Mouse (Mus musculus) splenic B cell, adult 2 months (primary cell): ENCODE data around the gene Igf1r.

Source experiments
- DNase-seq: peaks from one replicate; pipeline ENCODE4 v3.0.0-alpha.2; 2011; ENCODE audit warnings: low read depth, low spot score
- H3K27me3 ChIP-seq: 2 replicates; pipeline ENCODE4 v1.6.1; 2012; ENCODE audit warnings: mild to moderate bottlenecking, low read length, moderate library complexity, mixed read lengths; ENCODE audit not compliant: control insufficient read depth, poor library complexity, insufficient read depth, severe bottlenecking
- H3K36me3 ChIP-seq: 2 replicates; pipeline ENCODE4 v1.6.1; 2012; ENCODE audit warnings: mild to moderate bottlenecking, low read length, moderate library complexity, mixed read lengths; ENCODE audit not compliant: control insufficient read depth, poor library complexity, insufficient read depth, severe bottlenecking

Igf1r gene

DNA sequence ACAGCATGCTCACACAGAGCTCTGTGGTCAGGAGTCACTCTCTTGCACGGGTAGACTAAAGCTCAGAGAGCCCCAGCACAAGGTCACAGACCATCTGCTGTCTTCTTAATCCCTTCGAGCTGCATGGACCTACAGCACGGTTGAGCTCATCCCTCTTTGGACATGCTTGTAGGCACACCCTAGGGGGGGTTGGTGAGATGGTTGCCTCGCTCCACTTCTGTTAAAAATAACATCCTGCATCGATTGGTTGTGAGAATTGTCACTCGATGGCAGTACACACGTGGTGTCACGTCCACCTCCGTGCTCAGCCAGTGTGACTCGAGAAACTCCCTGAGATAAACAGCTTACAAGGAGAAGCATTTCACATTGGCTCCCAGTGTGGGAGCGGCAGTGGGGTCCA lies 266.3 kb downstream of the Igf1r start:
- no peaks in the 10 kb centered on the region for H3K27me3 ChIP-seq
- H3K36me3 ChIP-seq = no peaks in the 10 kb centered on the region
- no peak for DNase-seq

- H3K27me3 ChIP-seq = no peaks in the 10 kb centered on the region
- H3K36me3 ChIP-seq = no peaks in the 10 kb centered on the region
- DNase-seq = no peak
Measured at GRCm38 (mm10) chr7:68221677-68222230, 269.1 kb downstream of the Igf1r start.

GRCm38 (mm10) chr7:68223356-68223808 lies 270.8 kb downstream of the Igf1r start:
- no peak for DNase-seq
- H3K27me3 ChIP-seq = no peaks in the 10 kb centered on the region
- no peaks in the 10 kb centered on the region for H3K36me3 ChIP-seq

DNA sequence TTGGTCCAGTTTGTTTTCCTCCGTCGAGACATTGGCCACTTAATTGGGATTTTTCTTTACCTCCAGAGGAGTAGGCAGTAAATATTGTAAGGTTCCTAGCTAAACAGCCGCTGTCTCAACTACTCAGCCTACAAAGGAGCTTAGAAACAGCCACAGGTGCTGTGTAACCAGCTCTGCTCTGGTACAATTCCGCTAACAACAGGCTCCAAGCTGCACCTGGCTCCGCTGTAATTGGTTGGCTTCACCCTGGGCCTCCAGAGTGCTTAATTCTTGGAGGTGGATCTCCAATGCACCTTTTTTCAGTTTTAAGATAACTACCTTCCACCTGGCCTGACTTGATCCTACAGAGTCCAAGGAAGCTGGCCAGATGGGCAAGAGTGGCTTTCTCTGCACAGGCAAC lies 271.4 kb downstream of the Igf1r start:
- H3K36me3 ChIP-seq = no peaks in the 10 kb centered on the region
- DNase-seq = no peak
- no peaks in the 10 kb centered on the region for H3K27me3 ChIP-seq

- H3K36me3 ChIP-seq = no peaks in the 10 kb centered on the region
- DNase-seq = peak; percentile 26
- H3K27me3 ChIP-seq = no peaks in the 10 kb centered on the region
Measured at GRCm38 (mm10) chr7:68225427-68226054, 272.9 kb downstream of the Igf1r start.

DNA sequence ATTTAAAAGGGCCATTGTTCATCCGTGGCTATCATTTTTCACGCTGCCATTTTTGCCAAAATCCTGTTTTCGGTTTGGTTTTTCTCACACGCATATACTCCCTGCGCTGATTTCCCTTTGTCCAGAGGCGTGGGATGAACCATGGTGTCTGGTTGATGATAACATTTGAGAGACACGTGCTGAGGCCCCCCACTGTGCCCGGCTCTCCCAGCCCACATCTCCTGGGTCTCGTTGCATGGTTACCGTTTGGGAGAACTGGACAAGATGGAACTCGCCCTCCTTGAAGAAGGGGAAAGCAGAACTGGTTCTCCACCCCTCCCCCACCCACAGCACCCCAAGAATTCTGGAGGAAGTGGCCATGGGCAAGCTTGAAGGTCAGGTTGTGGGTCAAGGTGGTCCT lies 274.4 kb downstream of the Igf1r start:
- Histone ChIP-seq H3K36me3 (no peaks in the 10 kb centered on the region), H3K27me3 (no peaks in the 10 kb centered on the region)
- DNase-seq = no peak

DNA sequence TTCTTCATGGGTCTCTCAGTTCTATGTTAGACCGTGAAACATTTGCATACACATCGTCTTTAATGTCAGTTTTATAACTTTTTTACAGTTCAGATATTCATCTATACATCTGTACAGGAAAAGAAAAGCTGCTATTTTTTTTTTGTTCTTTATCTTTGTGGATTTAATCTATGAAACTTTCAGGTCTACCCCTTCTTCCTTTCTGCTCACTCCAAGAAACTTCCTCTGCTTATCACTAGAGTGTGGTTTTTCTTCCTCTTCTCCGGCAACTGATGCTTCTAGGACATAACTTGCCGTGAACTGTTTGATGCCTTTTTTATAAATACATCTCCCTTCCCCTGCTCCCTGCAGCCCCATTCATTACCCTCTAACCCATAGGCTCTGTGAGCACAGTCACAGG lies 275.0 kb downstream of the Igf1r start:
- DNase-seq = no peak
- Histone ChIP-seq H3K27me3 (no peaks in the 10 kb centered on the region), H3K36me3 (no peaks in the 10 kb centered on the region)

GRCm38 (mm10) chr7:68228491-68228890 lies 275.9 kb downstream of the Igf1r start:
- Histone ChIP-seq H3K27me3 (no peaks in the 10 kb centered on the region), H3K36me3 (no peaks in the 10 kb centered on the region)
- no peak for DNase-seq

- Histone ChIP-seq H3K27me3 (no peaks in the 10 kb centered on the region), H3K36me3 (no peaks in the 10 kb centered on the region)
- no peak for DNase-seq
Measured at GRCm38 (mm10) chr7:68230831-68231230, 278.2 kb downstream of the Igf1r start.

DNA sequence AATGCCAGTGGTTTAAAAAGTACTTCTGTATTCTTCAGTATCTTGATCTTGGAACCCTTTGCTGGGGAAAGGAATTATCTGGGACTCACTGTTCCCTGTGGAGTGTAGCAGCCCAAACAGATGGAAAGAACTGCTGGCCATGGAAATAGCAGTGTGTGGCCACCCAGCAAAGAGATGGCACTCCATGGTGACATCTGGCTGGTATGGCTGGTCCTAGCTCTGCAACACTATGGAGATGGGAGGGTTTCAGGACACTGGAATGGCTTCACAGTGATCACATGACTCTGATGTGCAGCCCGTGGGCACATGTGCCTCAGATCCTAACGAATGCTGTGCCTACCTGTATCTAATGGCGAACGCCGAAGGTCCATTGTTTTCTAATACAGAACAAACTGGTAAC lies 279.9 kb downstream of the Igf1r start:
- H3K27me3 ChIP-seq = no peaks in the 10 kb centered on the region; the same call in 1 of the 2 replicates
- H3K36me3 ChIP-seq = no peaks in the 10 kb centered on the region
- no peak for DNase-seq

- Histone ChIP-seq H3K27me3 (no peaks in the 10 kb centered on the region; the same call in 1 of the 2 replicates), H3K36me3 (no peaks in the 10 kb centered on the region)
- no peak for DNase-seq
Measured at GRCm38 (mm10) chr7:68233619-68234223, 281.1 kb downstream of the Igf1r start.

- H3K36me3 ChIP-seq = no peaks in the 10 kb centered on the region
- no peak for DNase-seq
- no peaks in the 10 kb centered on the region; the same call in 1 of the 2 replicates for H3K27me3 ChIP-seq
Measured at GRCm38 (mm10) chr7:68236817-68237216, 284.2 kb downstream of the Igf1r start.

DNA sequence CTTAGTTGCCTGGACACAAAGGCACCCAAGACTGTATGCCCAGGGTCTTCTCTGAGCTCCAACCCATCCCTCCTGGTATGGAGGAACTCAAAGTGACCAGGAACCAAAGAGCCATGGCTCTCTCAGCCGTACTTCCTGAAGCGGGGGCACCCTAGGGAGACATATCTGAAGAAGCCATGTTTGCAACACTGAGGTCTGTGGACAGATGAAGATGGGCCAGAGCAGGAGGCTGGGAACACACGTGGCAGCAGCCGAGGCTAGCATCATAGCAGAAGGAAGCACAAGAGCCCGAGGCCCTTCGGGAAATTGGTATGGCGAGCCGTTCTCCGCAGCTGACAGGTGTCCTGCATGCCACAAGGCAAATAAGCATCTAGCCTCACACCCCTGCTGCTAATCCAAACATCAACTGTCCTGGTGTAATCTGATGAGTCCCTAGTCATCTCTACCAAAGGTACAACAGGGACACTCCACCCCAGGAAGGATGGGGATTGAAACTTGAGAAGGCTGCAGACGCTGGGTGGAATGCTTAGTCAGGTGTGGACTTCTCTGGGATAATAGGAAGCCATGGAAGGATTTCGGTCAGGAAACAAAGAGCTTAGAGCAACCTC lies 286.7 kb downstream of the Igf1r start:
- DNase-seq = no peak
- Histone ChIP-seq H3K36me3 (no peaks in the 10 kb centered on the region), H3K27me3 (no peaks in the 10 kb centered on the region; the same call in 1 of the 2 replicates)

- H3K27me3 ChIP-seq = no peaks in the 10 kb centered on the region; the same call in 1 of the 2 replicates
- H3K36me3 ChIP-seq = no peaks in the 10 kb centered on the region
- DNase-seq = no peak
Measured at GRCm38 (mm10) chr7:68241205-68241604, 288.6 kb downstream of the Igf1r start.

GRCm38 (mm10) chr7:68245681-68246080 lies 293.1 kb downstream of the Igf1r start:
- no peak for DNase-seq
- Histone ChIP-seq H3K27me3 (no peaks in the 10 kb centered on the region), H3K36me3 (no peaks in the 10 kb centered on the region; the same call in 1 of the 2 replicates)
